Mouse (Mus musculus) thymus, adult 2 months (tissue): ENCODE measurements at regions not wholly inside any gene's neighbourhood (a gene's known extent, or its start where the extent isn't known, plus 50 kb on each side); places are given as distances from the start of the nearest gene placed in this dataset.

Experiments
- CTCF ChIP-seq: fragments of 200-500 bp; IDR thresholded peaks from 2 replicates; pipeline ENCODE4 v1.5.1; 2012; ENCODE audit warnings: mild to moderate bottlenecking, control low read depth, low read length, moderate library complexity, borderline replicate concordance; ENCODE audit not compliant: control insufficient read depth, poor library complexity, insufficient read depth; ENCODE audit errors: extremely low read depth
- POLR2A ChIP-seq: fragments of 200-500 bp; IDR thresholded peaks from 2 replicates; pipeline ENCODE4 v1.6.1; 2012; ENCODE audit warnings: mild to moderate bottlenecking, low read length, control low read depth, moderate library complexity; ENCODE audit not compliant: control insufficient read depth, poor library complexity, insufficient read depth; ENCODE audit errors: extremely low read depth

DNA sequence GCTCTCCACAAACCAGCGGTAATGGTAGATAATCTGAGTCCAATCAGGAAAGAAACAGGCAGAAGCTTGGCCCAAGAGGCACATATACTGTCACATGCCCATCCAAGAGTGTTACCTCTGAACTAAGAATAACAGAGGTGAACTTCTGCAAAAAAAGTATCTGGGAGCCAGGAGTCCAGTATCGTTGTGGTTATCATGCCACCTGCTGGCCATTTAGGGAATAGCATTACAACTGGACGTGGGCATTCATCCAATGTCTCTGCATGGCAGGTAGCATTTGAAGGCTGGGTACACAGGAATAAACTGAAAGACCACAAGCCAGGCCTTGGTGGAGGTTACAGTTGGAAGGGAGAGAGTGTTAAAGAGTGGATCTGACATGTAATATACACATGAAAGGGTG is 70.9 kb upstream of the Thy1 start:
- TF ChIP-seq CTCF (no peak), POLR2A (no peak)
